In genomic region chr3:69542962-69543361, GRCm38 (mm10) we compare ENCODE assay signal across 10 mouse cellular contexts. TPM values are rescaled to one million over a fixed set of nuclear protein-coding genes. Genes with fewer than 3 reads are reported as not detected.
DNase-seq lines count a peak whose midpoint lies in the region; ATAC-seq lines count a peak whose summit lies in the region.
"Had no signal": no experiment of that assay in that cellular context is flagged by ENCODE, and none has a peak within 500 bp of the region (broad histone marks: within the 10 kb centered on the region; RNA-seq: fewer than 3 reads in every experiment).

No protein-coding gene starts in this region.

- peak; percentile 69 for ATAC-seq in frontal cortex, adult (ENCODE audit: low TSS enrichment)
- 0 out of 2 replicates have a peak, but pooled peaks have one; percentile 29 for ATAC-seq in forebrain, embryonic 15.5 days (replicated peaks)

- no peak overlapping the region for H3K4me3 ChIP-seq in forebrain, embryonic 15.5 days

- H3K9me3 ChIP-seq in forebrain, embryonic 15.5 days, result no peaks in the 10 kb centered on the region

- no peak for DNase-seq in frontal cortex, postnatal 10 days (ENCODE audit: low spot score in 2 of 2)
- peak; percentile 65 for DNase-seq in ZHBTc4 (ENCODE audit: low read depth, low spot score)
- DNase-seq in left cerebral cortex, adult 9 months (ENCODE audit: low spot score in 2 of 2), result peak; percentile 51 to 61
- no peak for DNase-seq in spleen, postnatal 36 days (ENCODE audit: low spot score in 2 of 2)
- DNase-seq in urinary bladder, postnatal 25 days (ENCODE audit: low spot score), result no peak
- DNase-seq in kidney, postnatal 10 days, result no peak
- DNase-seq: gastrocnemius, postnatal 14 days; kidney, adult 9 months had no signal

- peaks cover 22% of the 10 kb centered on the region for H3K4me1 ChIP-seq in forebrain, embryonic 15.5 days

- H3K27ac ChIP-seq in forebrain, embryonic 15.5 days (replicated peaks), result peak overlapping the region; percentile 32

- no peaks in the 10 kb centered on the region for H3K27me3 ChIP-seq in forebrain, embryonic 15.5 days

- no peak overlapping the region for H3K9ac ChIP-seq in forebrain, embryonic 15.5 days (replicated peaks)

- no peaks in the 10 kb centered on the region for H3K36me3 ChIP-seq in forebrain, embryonic 15.5 days

- no peak overlapping the region for H3K4me2 ChIP-seq in forebrain, embryonic 15.5 days (replicated peaks)

- 44% methylated on average over 8 of the region's 8 CpGs for WGBS in forebrain, embryonic 15.5 days

RNA-seq across cellular contexts. Expression of gene B3galnt1, which starts 55.8 kb away (rescaled TPM):
- polyA plus RNA-seq in forebrain, embryonic 15.5 days (2015; fragmentation: Nextera tagmentation; extraction: Ambion mirVana), result 78.9 and 84.1 TPM in 2 replicates

Comparison
In these comparisons a context has a peak if more than half of its experiments do, and no peak if none do; other contexts are left out.
1. DNase-seq: peak in ZHBTc4 (single experiment) and left cerebral cortex, adult 9 months (2 of 2); none in frontal cortex, postnatal 10 days (0 of 2), spleen, postnatal 36 days (0 of 2), urinary bladder, postnatal 25 days (single experiment) and kidney, postnatal 10 days (single experiment).